ENCODE assay signal across 9 mouse cellular contexts in genomic region chr13:37482589-37482988, GRCm38 (mm10).
DNase-seq lines count a peak whose midpoint lies in the region; ATAC-seq and TF ChIP-seq lines count a peak whose summit lies in the region.
"Had no signal": no experiment of that assay in that cellular context is flagged by ENCODE, and none has a peak within 500 bp of the region (broad histone marks: within the 10 kb centered on the region; RNA-seq: fewer than 3 reads in every experiment).

No protein-coding gene starts in this region.

- no peak overlapping the region for H3K4me3 ChIP-seq in cortical plate, adult 2 months (ENCODE audit: insufficient read depth, low read length)
- no peak overlapping the region for H3K4me3 ChIP-seq in intestine, postnatal 0 days (ENCODE audit: low read depth, low read length)
- no peak overlapping the region for H3K4me3 ChIP-seq in liver, embryonic 11.5 days (ENCODE audit: low read depth, low read length)
- H3K4me3 ChIP-seq in myocyte, result no peak overlapping the region

- WGBS in intestine, postnatal 0 days, result 26% methylated on average over 10 of the region's 10 CpGs
- 11% methylated on average over 10 of the region's 10 CpGs for WGBS in liver, embryonic 11.5 days

- DNase-seq in left cerebral cortex, postnatal 25 days (ENCODE audit: low spot score in 2 of 2), result peak; percentile 42 to 50
- DNase-seq in left cerebral cortex, adult 11 months (ENCODE audit: low spot score), result no peak
- DNase-seq in heart, adult 11 months, result peak; percentile 98
- DNase-seq in liver, embryonic 11.5 days (ENCODE audit: low spot score), result peak; percentile 66
- DNase-seq in thymus, postnatal 14 days, result peak; percentile 69

- no peak overlapping the region; the same call in 1 of the 2 replicates for H3K4me2 ChIP-seq in intestine, postnatal 0 days (replicated peaks; ENCODE audit: low read depth)
- H3K4me2 ChIP-seq in liver, embryonic 11.5 days, result peak overlapping the region; percentile 34; the same call in 1 of the 2 replicates
- H3K4me2 ChIP-seq in myocyte (ENCODE audit: low read depth), result peak overlapping the region; percentile 9

- no peaks in the 10 kb centered on the region for H3K27me3 ChIP-seq in intestine, postnatal 0 days (replicated peaks; ENCODE audit: control insufficient read depth, insufficient read depth, low read length)
- no peaks in the 10 kb centered on the region for H3K27me3 ChIP-seq in liver, embryonic 11.5 days (replicated peaks; ENCODE audit: control insufficient read depth, insufficient read depth, low read length)
- H3K27me3 ChIP-seq in myocyte (ENCODE audit: control insufficient read depth, insufficient read depth, insufficient read length), result no peaks in the 10 kb centered on the region

- H3K9ac ChIP-seq in intestine, postnatal 0 days (ENCODE audit: low read depth, low read length), result 0 out of 2 replicates have a peak overlapping the region, but pooled peaks have one; percentile 31
- H3K9ac ChIP-seq in liver, embryonic 11.5 days (ENCODE audit: low read depth, low read length), result 0 out of 2 replicates have a peak overlapping the region, but pooled peaks have one; percentile 20

- H3K36me3 ChIP-seq in intestine, postnatal 0 days (ENCODE audit: control insufficient read depth, insufficient read depth), result no peaks in the 10 kb centered on the region
- H3K36me3 ChIP-seq in liver, embryonic 11.5 days (ENCODE audit: control insufficient read depth, insufficient read depth, low read length), result no peaks in the 10 kb centered on the region
- no peaks in the 10 kb centered on the region for H3K36me3 ChIP-seq in myocyte (ENCODE audit: control insufficient read depth, insufficient read depth)
- H3K36me3 ChIP-seq: G1E had no signal

- intact Hi-C loops in left cerebral cortex, postnatal 25 days (cut with DNase I), result no loop called here

- H3K9me3 ChIP-seq in intestine, postnatal 0 days (ENCODE audit: control insufficient read depth), result no peaks in the 10 kb centered on the region
- H3K9me3 ChIP-seq in liver, embryonic 11.5 days (ENCODE audit: control insufficient read depth, low read length), result no peaks in the 10 kb centered on the region
- H3K9me3 ChIP-seq: G1E had no signal

- no peak overlapping the region for H3ac ChIP-seq in myocyte (ENCODE audit: control insufficient read depth, insufficient read length)

- no peak for TF ChIP-seq POLR2A in cortical plate, adult 2 months (IDR thresholded peaks at IDR 0.05; ENCODE audit: extremely low read depth, insufficient read depth, low read length)
- no peak for TF ChIP-seq POLR2A in myocyte (IDR thresholded peaks at IDR 0.05; ENCODE audit: insufficient read length, low read depth)

- 0 out of 2 replicates have a peak, but pooled peaks have one; percentile 8 for ATAC-seq in intestine, postnatal 0 days
- 0 out of 2 replicates have a peak, but pooled peaks have one; percentile 23 for ATAC-seq in liver, embryonic 11.5 days (replicated peaks; ENCODE audit: low FRiP score)

- no peaks in the 10 kb centered on the region for H3K79me2 ChIP-seq in myocyte (ENCODE audit: control insufficient read depth, insufficient read depth)

- TF ChIP-seq CTCF in cortical plate, adult 2 months (IDR thresholded peaks at IDR 0.05; ENCODE audit: extremely low read depth, insufficient read depth, low read length), result peak; percentile 27; the same call in 1 of the 2 replicates
- TF ChIP-seq CTCF in intestine, postnatal 0 days (IDR thresholded peaks at IDR 0.05; ENCODE audit: low read depth), result peak; percentile 72

- 0 out of 2 replicates have a peak, but pooled peaks cover 2% of the 10 kb centered on the region for H3K4me1 ChIP-seq in cortical plate, adult 2 months (ENCODE audit: control insufficient read depth, insufficient read depth, low read length)
- H3K4me1 ChIP-seq in intestine, postnatal 0 days (replicated peaks; ENCODE audit: control insufficient read depth, insufficient read depth, low read length), result no peaks in the 10 kb centered on the region; the same call in 1 of the 2 replicates
- peaks cover 16% of the 10 kb centered on the region for H3K4me1 ChIP-seq in liver, embryonic 11.5 days (replicated peaks; ENCODE audit: control insufficient read depth, insufficient read depth, low read length)

- H3K27ac ChIP-seq in cortical plate, adult 2 months (ENCODE audit: insufficient read depth, low read length), result peak overlapping the region; percentile 1; the same call in 1 of the 2 replicates
- peak overlapping the region; percentile 41; the same call in 1 of the 2 replicates for H3K27ac ChIP-seq in intestine, postnatal 0 days (ENCODE audit: low read depth, low read length)
- H3K27ac ChIP-seq in liver, embryonic 11.5 days (ENCODE audit: low read depth, low read length), result peak overlapping the region; percentile 58

TF ChIP-seq in myocyte, 11 proteins besides CTCF, POLR2A, EP300 and RAD21:
- TF ChIP-seq MYOG (IDR thresholded peaks at IDR 0.05; ENCODE audit: control insufficient read depth in 1 of 3, insufficient read depth in 1 of 3, insufficient read length in 2 of 3, low read depth in 2 of 3) (no peak), TCF12 (IDR thresholded peaks at IDR 0.05; ENCODE audit: insufficient read depth, poor library complexity, severe bottlenecking) (no peak), MYOD1 (IDR thresholded peaks at IDR 0.05; ENCODE audit: control insufficient read depth in 1 of 3, insufficient read length in 2 of 3, low read depth in 2 of 3) (no peak), SRF (IDR thresholded peaks at IDR 0.05; ENCODE audit: control insufficient read depth, insufficient read length, low read depth) (no peak), USF1 (IDR thresholded peaks at IDR 0.05; ENCODE audit: low read depth) (no peak), E2F4 (IDR thresholded peaks at IDR 0.05; ENCODE audit: insufficient read depth) (no peak), CEBPB (IDR thresholded peaks at IDR 0.05; ENCODE audit: insufficient read depth, poor library complexity, severe bottlenecking) (no peak), TCF3 (IDR thresholded peaks at IDR 0.05; ENCODE audit: insufficient read length, low read depth) (no peak), MAX (IDR thresholded peaks at IDR 0.05; ENCODE audit: low read depth) (no peak), REST (IDR thresholded peaks at IDR 0.05; ENCODE audit: insufficient read depth, insufficient read length) (no peak), POLR2AphosphoS2 (IDR thresholded peaks at IDR 0.05; ENCODE audit: insufficient read length, low read depth) (no peak)

Comparison
In these comparisons a context has a peak if more than half of its experiments do, and no peak if none do; other contexts are left out.
1. H3K27ac ChIP-seq: peak in every context shown above with its lines; median percentile 58 in liver, embryonic 11.5 days; 41 in intestine, postnatal 0 days; 1 in cortical plate, adult 2 months.